Mouse (Mus musculus): Measurements from ENCODE around the gene Syne1. TPM values are rescaled to one million over a fixed set of nuclear protein-coding genes. Genes with fewer than 3 reads are reported as not detected.

The Syne1 gene
- polyA plus RNA-seq, 1 experiment from 2014 or later: 5.2 TPM

- 0 out of 2 replicates have a peak, but pooled peaks cover 3% of the 10 kb centered on the region for H3K4me1 ChIP-seq
- no peak overlapping the region for H3K4me3 ChIP-seq
- 83% methylated on average over 2 of the region's 2 CpGs for WGBS
- no peaks in the 10 kb centered on the region for H3K9me3 ChIP-seq
- H3K27ac ChIP-seq (replicated peaks): no peak overlapping the region
- no peak overlapping the region for H3K9ac ChIP-seq (replicated peaks)
- no peaks in the 10 kb centered on the region; the same call in 1 of the 2 replicates for H3K36me3 ChIP-seq
- no peak for ATAC-seq (replicated peaks)
- H3K27me3 ChIP-seq: no peaks in the 10 kb centered on the region
- no peak overlapping the region for H3K4me2 ChIP-seq (replicated peaks)
Measured at GRCm38 (mm10) chr10:5029161-5029560, 522.1 kb downstream of the Syne1 start.

GRCm38 (mm10) chr10:5028301-5028700, 523.0 kb downstream of the Syne1 start:
- Histone ChIP-seq H3K4me3 (no peak overlapping the region), H3K9ac (replicated peaks) (no peak overlapping the region), H3K4me2 (replicated peaks) (no peak overlapping the region), H3K36me3 (no peaks in the 10 kb centered on the region; the same call in 1 of the 2 replicates), H3K4me1 (0 out of 2 replicates have a peak, but pooled peaks cover 3% of the 10 kb centered on the region), H3K9me3 (no peaks in the 10 kb centered on the region), H3K27ac (replicated peaks) (no peak overlapping the region), H3K27me3 (no peaks in the 10 kb centered on the region)
- ATAC-seq (replicated peaks): no peak
- 83% methylated on average over 9 of the region's 9 CpGs for WGBS

GRCm38 (mm10) chr10:5027208-5027607, 524.1 kb downstream of the Syne1 start:
- Histone ChIP-seq H3K4me3 (no peak overlapping the region), H3K36me3 (no peaks in the 10 kb centered on the region), H3K4me2 (replicated peaks) (no peak overlapping the region), H3K4me1 (0 out of 2 replicates have a peak, but pooled peaks cover under 1% of the 10 kb centered on the region), H3K9ac (replicated peaks) (no peak overlapping the region), H3K27ac (replicated peaks) (no peak overlapping the region), H3K27me3 (no peaks in the 10 kb centered on the region), H3K9me3 (no peaks in the 10 kb centered on the region)
- ATAC-seq (replicated peaks): no peak
- 78% methylated on average over 1 of the region's 1 CpGs for WGBS

DNA sequence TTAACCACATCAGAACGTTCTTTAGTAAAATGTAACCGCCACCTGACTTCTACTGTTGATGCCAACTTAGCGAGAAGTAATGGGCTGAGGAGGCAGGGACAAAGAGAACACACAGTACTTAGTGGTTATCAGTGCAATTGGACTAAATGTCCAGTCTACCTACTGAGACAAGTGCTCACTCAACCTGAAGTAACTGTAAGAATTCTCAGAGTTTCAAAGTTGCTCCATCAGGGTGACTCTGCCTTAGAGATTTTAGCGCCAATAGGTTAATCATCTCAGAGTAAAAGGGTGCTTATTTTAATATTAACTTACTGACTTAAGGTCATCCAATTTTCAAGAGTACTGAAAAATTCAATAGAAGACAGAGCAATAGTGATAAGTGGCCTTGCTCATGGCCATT, 525.4 kb downstream of the Syne1 start:
- no peak overlapping the region for H3K27ac ChIP-seq (replicated peaks)
- no peak overlapping the region for H3K4me3 ChIP-seq
- no peaks in the 10 kb centered on the region for H3K27me3 ChIP-seq
- no peak for ATAC-seq (replicated peaks)
- no peaks in the 10 kb centered on the region for H3K9me3 ChIP-seq
- no peak overlapping the region for H3K9ac ChIP-seq (replicated peaks)
- 88% methylated on average over 4 of the region's 4 CpGs for WGBS
- H3K36me3 ChIP-seq: no peaks in the 10 kb centered on the region
- no peaks in the 10 kb centered on the region for H3K4me1 ChIP-seq
- H3K4me2 ChIP-seq (replicated peaks): no peak overlapping the region

DNA sequence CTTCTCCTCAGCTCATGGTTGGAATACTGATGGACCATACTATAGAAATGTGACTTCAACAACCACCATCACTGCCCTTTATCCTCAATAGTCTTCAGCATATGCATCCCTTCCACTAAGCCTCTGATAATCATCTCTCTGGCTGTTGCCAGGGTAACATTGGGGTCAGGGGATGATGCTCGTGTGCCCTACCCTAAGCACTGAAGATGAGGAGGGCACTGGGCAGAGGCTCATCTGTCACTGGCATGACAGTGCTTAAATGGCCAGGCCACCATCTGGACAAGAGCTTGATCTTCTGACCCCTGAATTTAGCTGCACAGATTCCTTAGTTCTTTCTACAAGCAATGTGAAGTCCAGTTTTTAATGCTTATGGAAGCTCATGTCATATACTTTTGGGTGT, 534.1 kb downstream of the Syne1 start:
- H3K27ac ChIP-seq (replicated peaks): no peak overlapping the region
- H3K9me3 ChIP-seq: no peaks in the 10 kb centered on the region
- H3K4me3 ChIP-seq: no peak overlapping the region
- H3K36me3 ChIP-seq: no peaks in the 10 kb centered on the region
- no peaks in the 10 kb centered on the region for H3K27me3 ChIP-seq
- no peaks in the 10 kb centered on the region for H3K4me1 ChIP-seq
- no peak for ATAC-seq (replicated peaks)
- no peak overlapping the region for H3K4me2 ChIP-seq (replicated peaks)
- 68% methylated on average over 1 of the region's 1 CpGs for WGBS
- H3K9ac ChIP-seq (replicated peaks): no peak overlapping the region

GRCm38 (mm10) chr10:5014976-5015375, 536.3 kb downstream of the Syne1 start:
- Histone ChIP-seq H3K4me3 (no peak overlapping the region), H3K9ac (replicated peaks) (no peak overlapping the region), H3K4me2 (replicated peaks) (no peak overlapping the region), H3K27ac (replicated peaks) (no peak overlapping the region), H3K27me3 (no peaks in the 10 kb centered on the region), H3K9me3 (no peaks in the 10 kb centered on the region), H3K36me3 (no peaks in the 10 kb centered on the region), H3K4me1 (no peaks in the 10 kb centered on the region)
- WGBS: 91% methylated on average over 1 of the region's 1 CpGs
- no peak for ATAC-seq (replicated peaks)

DNA sequence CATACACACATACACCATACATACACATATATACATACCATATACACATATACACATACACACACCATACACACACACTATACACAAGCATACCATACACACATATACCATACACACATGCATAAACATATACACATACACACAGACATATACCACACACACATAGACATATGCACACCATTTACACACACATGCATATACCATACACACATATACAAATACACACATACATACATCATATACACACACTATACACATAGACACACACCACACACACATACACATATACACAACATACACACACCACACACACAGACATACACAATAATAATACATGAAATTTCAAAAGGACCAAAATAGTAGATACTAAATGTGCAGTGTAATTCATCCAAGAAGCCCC, 539.3 kb downstream of the Syne1 start:
- Histone ChIP-seq H3K36me3 (no peaks in the 10 kb centered on the region), H3K9me3 (no peaks in the 10 kb centered on the region), H3K4me2 (replicated peaks) (no peak overlapping the region), H3K4me3 (no peak overlapping the region), H3K27ac (replicated peaks) (no peak overlapping the region), H3K4me1 (no peaks in the 10 kb centered on the region), H3K9ac (replicated peaks) (no peak overlapping the region), H3K27me3 (no peaks in the 10 kb centered on the region)
- ATAC-seq (replicated peaks): no peak

DNA sequence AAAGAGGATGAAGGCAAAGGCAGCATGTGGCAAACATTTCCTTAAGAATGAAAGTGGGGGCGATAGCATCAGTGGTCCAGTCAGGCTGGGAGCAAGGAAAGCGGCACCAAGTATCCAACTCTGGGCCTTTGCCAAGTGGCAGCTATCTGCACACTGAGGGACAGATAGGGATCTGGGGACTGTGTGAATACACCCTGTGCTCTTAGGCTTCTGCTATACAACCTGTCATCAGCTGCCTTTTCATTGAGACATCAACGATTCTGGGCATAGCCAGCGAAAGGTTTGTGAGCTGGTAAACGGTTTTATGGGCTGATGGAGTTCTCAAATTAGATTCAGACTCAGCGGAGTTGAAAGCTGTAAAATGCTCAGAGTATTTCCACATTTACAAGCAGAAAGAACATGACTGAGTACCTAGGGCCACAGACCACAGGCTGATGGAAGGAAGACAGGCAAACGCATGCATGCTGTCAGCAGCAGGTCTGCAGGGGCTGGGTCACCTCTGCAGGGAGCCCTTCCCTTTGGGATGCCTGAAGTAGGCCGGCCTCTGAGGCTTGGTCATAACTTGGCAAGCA, 542.4 kb downstream of the Syne1 start:
- H3K27ac ChIP-seq (replicated peaks): no peak overlapping the region
- H3K27me3 ChIP-seq: no peaks in the 10 kb centered on the region
- H3K4me2 ChIP-seq (replicated peaks): no peak overlapping the region
- WGBS: 77% methylated on average over 8 of the region's 8 CpGs
- no peaks in the 10 kb centered on the region for H3K4me1 ChIP-seq
- H3K9me3 ChIP-seq: no peaks in the 10 kb centered on the region
- H3K9ac ChIP-seq (replicated peaks): no peak overlapping the region
- no peak for ATAC-seq (replicated peaks)
- no peaks in the 10 kb centered on the region for H3K36me3 ChIP-seq
- H3K4me3 ChIP-seq: no peak overlapping the region

- Histone ChIP-seq H3K4me3 (no peak overlapping the region), H3K36me3 (no peaks in the 10 kb centered on the region), H3K9ac (replicated peaks) (no peak overlapping the region), H3K4me2 (replicated peaks) (no peak overlapping the region), H3K4me1 (no peaks in the 10 kb centered on the region), H3K9me3 (no peaks in the 10 kb centered on the region), H3K27ac (replicated peaks) (no peak overlapping the region), H3K27me3 (no peaks in the 10 kb centered on the region)
- 87% methylated on average over 3 of the region's 3 CpGs for WGBS
- no peak for ATAC-seq (replicated peaks)
Measured at GRCm38 (mm10) chr10:4996592-4996991, 554.7 kb downstream of the Syne1 start.

DNA sequence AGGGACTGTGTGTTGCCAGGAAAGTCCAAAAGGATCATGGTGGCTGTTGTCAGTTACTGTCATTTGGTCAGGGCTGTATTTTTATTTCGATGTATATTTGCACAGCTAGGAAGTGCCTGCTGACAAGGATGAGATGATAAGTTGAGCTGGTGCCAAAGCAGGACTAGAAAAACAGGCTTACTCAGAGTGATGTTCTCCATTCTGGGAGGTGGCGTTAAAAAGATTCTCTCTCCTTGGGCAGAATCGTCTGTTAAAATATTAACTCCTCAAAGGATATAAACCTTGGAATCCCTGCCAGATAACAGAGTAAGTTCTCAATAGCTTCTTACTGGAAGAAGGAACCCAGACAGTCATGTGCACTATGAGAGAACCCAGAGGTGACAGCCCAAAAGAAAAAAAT, 557.5 kb downstream of the Syne1 start:
- ATAC-seq (replicated peaks): no peak
- WGBS: 84% methylated on average over 3 of the region's 3 CpGs
- Histone ChIP-seq H3K9me3 (no peaks in the 10 kb centered on the region), H3K4me2 (replicated peaks) (no peak overlapping the region), H3K9ac (replicated peaks) (no peak overlapping the region), H3K36me3 (no peaks in the 10 kb centered on the region), H3K27me3 (no peaks in the 10 kb centered on the region), H3K4me1 (no peaks in the 10 kb centered on the region), H3K27ac (replicated peaks) (no peak overlapping the region), H3K4me3 (no peak overlapping the region)

GRCm38 (mm10) chr10:4983919-4984318, 567.4 kb downstream of the Syne1 start:
- Histone ChIP-seq H3K27ac (replicated peaks) (no peak overlapping the region), H3K4me2 (replicated peaks) (no peak overlapping the region), H3K27me3 (no peaks in the 10 kb centered on the region), H3K4me1 (no peaks in the 10 kb centered on the region), H3K36me3 (no peaks in the 10 kb centered on the region), H3K9ac (replicated peaks) (no peak overlapping the region), H3K9me3 (no peaks in the 10 kb centered on the region), H3K4me3 (no peak overlapping the region)
- ATAC-seq (replicated peaks): no peak
- 79% methylated on average over 2 of the region's 2 CpGs for WGBS

DNA sequence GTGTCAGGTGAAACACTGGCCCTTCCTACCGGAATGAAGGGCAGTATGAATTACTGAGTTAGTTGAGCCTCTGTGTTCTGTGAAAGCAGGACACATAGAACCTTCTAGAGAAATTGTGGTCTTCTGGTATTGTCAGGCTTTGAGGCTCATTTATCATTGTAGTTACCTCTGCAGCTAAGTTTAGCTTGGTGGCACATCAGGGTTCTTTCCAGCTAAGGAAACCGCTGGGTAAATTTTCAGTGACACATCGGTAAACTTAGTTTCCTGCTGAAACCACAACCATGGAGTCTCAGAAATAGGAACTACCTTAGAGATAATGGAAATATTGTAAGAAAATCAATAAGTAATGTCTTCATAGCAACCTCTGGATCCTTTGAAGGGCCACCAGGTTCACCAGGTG, 573.9 kb downstream of the Syne1 start:
- H3K9ac ChIP-seq (replicated peaks): no peak overlapping the region
- no peak for ATAC-seq (replicated peaks)
- no peaks in the 10 kb centered on the region for H3K36me3 ChIP-seq
- H3K4me3 ChIP-seq: no peak overlapping the region
- no peaks in the 10 kb centered on the region for H3K9me3 ChIP-seq
- WGBS: 97% methylated on average over 3 of the region's 3 CpGs
- H3K4me1 ChIP-seq: no peaks in the 10 kb centered on the region
- H3K27ac ChIP-seq (replicated peaks): no peak overlapping the region
- H3K27me3 ChIP-seq: no peaks in the 10 kb centered on the region
- no peak overlapping the region for H3K4me2 ChIP-seq (replicated peaks)

- Histone ChIP-seq H3K4me1 (no peaks in the 10 kb centered on the region), H3K27ac (replicated peaks) (no peak overlapping the region), H3K4me3 (no peak overlapping the region), H3K36me3 (no peaks in the 10 kb centered on the region), H3K27me3 (no peaks in the 10 kb centered on the region), H3K9ac (replicated peaks) (no peak overlapping the region), H3K4me2 (replicated peaks) (no peak overlapping the region), H3K9me3 (no peaks in the 10 kb centered on the region)
- 98% methylated on average over 2 of the region's 2 CpGs for WGBS
- ATAC-seq (replicated peaks): no peak
Measured at GRCm38 (mm10) chr10:4976557-4976956, 574.7 kb downstream of the Syne1 start.
